Mouse (Mus musculus) liver, postnatal 0 days (tissue): Measurements from ENCODE around the gene Tex12. TPM values are rescaled to one million over a fixed set of nuclear protein-coding genes. Genes with fewer than 3 reads are reported as not detected.
A peak's percentile ranks its signal among the peaks of the same experiment; 100 is the strongest.

Experiments used
- ATAC-seq: fragments of 200-750 bp; cut with Nextera tagmentation; 2 replicates; pipeline ENCODE4 v1.8.0; 2017; ENCODE audit warnings: mild to moderate bottlenecking, moderate library complexity
- DNase-seq: peaks from one replicate; pipeline ENCODE4 v3.0.0-alpha.2; 2016
- H3K27ac ChIP-seq: fragments of 300-500 bp; sonication (generic); 2 replicates; pipeline ENCODE4 v1.5.1; 2014; ENCODE audit warnings: antibody characterized with exemption, moderate library complexity, mild to moderate bottlenecking, low read depth
- H3K27me3 ChIP-seq: fragments of 300-500 bp; sonication (generic); 2 replicates; pipeline ENCODE4 v1.6.1; 2014; ENCODE audit warnings: low read length, control low read depth, mixed read lengths; ENCODE audit not compliant: insufficient read depth
- H3K36me3 ChIP-seq: fragments of 300-500 bp; sonication (generic); replicated peaks from 2 replicates; pipeline ENCODE4 v1.6.1; 2014; ENCODE audit warnings: mild to moderate bottlenecking, control low read depth, low read length, moderate library complexity, mixed read lengths; ENCODE audit not compliant: insufficient read depth
- H3K4me1 ChIP-seq: fragments of 300-500 bp; sonication (generic); 2 replicates; pipeline ENCODE4 v1.6.1; 2014; ENCODE audit warnings: antibody characterized with exemption, mild to moderate bottlenecking, control low read depth; ENCODE audit not compliant: insufficient read depth
- H3K4me2 ChIP-seq: fragments of 300-500 bp; sonication (generic); 2 replicates; pipeline ENCODE4 v1.6.1; 2014; ENCODE audit warnings: low read depth, mild to moderate bottlenecking, low read length, moderate library complexity, mixed read lengths
- H3K4me3 ChIP-seq: fragments of 300-500 bp; sonication (generic); 2 replicates; pipeline ENCODE4 v1.5.1; 2014; ENCODE audit warnings: low read depth, low read length
- H3K9ac ChIP-seq: fragments of 300-500 bp; sonication (generic); replicated peaks from 2 replicates; pipeline ENCODE4 v1.6.1; 2014; ENCODE audit warnings: mild to moderate bottlenecking, moderate library complexity
- H3K9me3 ChIP-seq: fragments of 300-500 bp; sonication (generic); 2 replicates; pipeline ENCODE4 v1.6.1; 2016; ENCODE audit warnings: mild to moderate bottlenecking, control low read depth, low read length, mixed read lengths
- CTCF ChIP-seq: sonication (generic); IDR thresholded peaks from 2 replicates; pipeline ENCODE4 v1.5.1; 2016; ENCODE audit warnings: antibody characterized with exemption, low read depth
- EP300 ChIP-seq: IDR thresholded peaks from 2 replicates; pipeline ENCODE4 v1.6.1; 2016; ENCODE audit warnings: antibody characterized with exemption, low read depth, mild to moderate bottlenecking
- WGBS: fragments of 180-500 bp; shearing (Covaris S2); extraction: QIAGEN DNeasy Blood & Tissue Kit; methylation state at CpG from one replicate; pipeline ENCODE4 v1.1.7; 2014; ENCODE audit not compliant: insufficient replicate concordance; 5-methylcytosine and 5-hydroxymethylcytosine counted together
- polyA plus RNA-seq: library from polyadenylated mRNA; unstranded; fragments of >200 nt; fragmentation: Nextera tagmentation; extraction: Ambion mirVana; gene quantifications from 2 replicates; pipeline ENCODE4 v1.2.1, GENCODE M21; 2015

The Tex12 gene
- polyA plus RNA-seq, 1 experiment from 2014 or later: not detected

DNA sequence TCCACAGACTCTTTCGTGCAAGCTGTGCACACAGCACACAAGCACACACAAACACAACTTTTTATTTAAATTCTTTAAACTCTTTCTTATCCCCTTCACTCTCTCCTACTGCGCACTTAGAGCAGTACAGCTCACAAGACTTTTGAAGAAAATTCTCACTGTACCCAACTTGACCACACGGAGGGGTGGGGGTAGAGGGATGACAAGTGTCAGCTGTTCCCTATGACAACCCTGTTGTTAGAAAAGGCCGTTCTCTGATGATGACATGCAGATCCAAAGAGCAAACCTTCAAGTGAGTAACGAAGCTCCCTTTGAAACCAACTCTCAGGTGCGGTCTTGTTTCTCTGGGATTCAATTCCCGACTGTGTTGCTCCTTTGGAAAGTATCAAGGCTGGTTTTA is 33.3 kb downstream of the Tex12 start:
- Histone ChIP-seq H3K27ac (peak overlapping the region; percentile 76; the same call in 1 of the 2 replicates), H3K9me3 (no peaks in the 10 kb centered on the region), H3K4me2 (peak overlapping the region; percentile 90), H3K36me3 (peaks cover 11% of the 10 kb centered on the region; the same call in 1 of the 2 replicates), H3K4me1 (peaks cover 7% of the 10 kb centered on the region; the same call in 1 of the 2 replicates), H3K4me3 (peak overlapping the region; percentile 70), H3K9ac (peak overlapping the region; percentile 71), H3K27me3 (no peaks in the 10 kb centered on the region)
- TF ChIP-seq CTCF (no peak), EP300 (no peak)
- ATAC-seq: peak; percentile 20
- WGBS: 27% methylated on average over 7 of the region's 7 CpGs
- DNase-seq: no peak

DNA sequence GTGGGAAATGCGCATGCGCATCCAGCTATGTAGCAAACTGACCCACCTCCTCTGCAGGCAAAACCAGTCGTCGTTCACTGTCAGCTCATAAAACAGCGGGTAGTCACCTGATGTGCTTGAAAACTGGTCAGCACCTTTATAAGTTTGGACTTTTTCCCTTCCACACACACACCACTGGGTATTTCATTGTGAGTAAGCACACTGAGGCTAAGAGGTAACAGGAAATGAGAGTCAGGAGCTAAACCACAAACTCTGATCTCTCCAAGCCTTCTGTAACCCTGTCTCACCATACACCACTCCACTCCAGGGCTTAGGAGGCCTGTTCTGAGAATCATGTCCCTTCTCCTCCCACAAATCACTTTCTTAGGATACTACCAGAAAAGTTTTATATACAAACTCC is 35.5 kb downstream of the Tex12 start:
- ATAC-seq (no peak), DNase-seq (no peak)
- Histone ChIP-seq H3K36me3 (peaks cover 24% of the 10 kb centered on the region), H3K9me3 (no peaks in the 10 kb centered on the region), H3K27ac (peak overlapping the region; percentile 18; the same call in 1 of the 2 replicates), H3K4me1 (peaks cover 7% of the 10 kb centered on the region; the same call in 1 of the 2 replicates), H3K27me3 (no peaks in the 10 kb centered on the region), H3K4me3 (no peak overlapping the region), H3K9ac (no peak overlapping the region), H3K4me2 (no peak overlapping the region)
- 67% methylated on average over 5 of the region's 5 CpGs for WGBS
- TF ChIP-seq CTCF (no peak), EP300 (no peak)

DNA sequence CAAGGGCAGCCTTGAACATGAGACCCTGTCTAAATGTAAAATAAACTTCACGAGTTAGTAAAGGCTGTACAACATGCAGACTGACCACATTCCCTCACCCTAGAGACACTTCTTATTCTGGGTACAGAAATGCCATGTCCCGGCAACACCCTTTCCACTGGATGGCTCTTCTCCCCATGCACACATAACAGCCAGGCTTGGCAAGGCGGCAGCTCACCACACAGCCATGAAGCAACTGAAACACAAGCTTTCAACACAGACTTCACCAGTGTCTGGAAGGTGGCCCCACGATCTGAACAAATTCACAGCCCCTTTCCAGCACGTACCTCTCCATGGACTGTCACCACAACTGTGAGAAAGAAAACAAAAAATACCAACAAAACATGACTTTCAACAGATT is 36.2 kb downstream of the Tex12 start:
- Histone ChIP-seq H3K4me3 (no peak overlapping the region), H3K27ac (peak overlapping the region; percentile 18; the same call in 1 of the 2 replicates), H3K36me3 (peaks cover 24% of the 10 kb centered on the region), H3K4me2 (no peak overlapping the region), H3K9me3 (no peaks in the 10 kb centered on the region), H3K9ac (no peak overlapping the region), H3K27me3 (no peaks in the 10 kb centered on the region), H3K4me1 (peaks cover 7% of the 10 kb centered on the region; the same call in 1 of the 2 replicates)
- no peak for ATAC-seq
- no peak for DNase-seq
- 67% methylated on average over 5 of the region's 5 CpGs for WGBS
- TF ChIP-seq EP300 (no peak), CTCF (no peak)

DNA sequence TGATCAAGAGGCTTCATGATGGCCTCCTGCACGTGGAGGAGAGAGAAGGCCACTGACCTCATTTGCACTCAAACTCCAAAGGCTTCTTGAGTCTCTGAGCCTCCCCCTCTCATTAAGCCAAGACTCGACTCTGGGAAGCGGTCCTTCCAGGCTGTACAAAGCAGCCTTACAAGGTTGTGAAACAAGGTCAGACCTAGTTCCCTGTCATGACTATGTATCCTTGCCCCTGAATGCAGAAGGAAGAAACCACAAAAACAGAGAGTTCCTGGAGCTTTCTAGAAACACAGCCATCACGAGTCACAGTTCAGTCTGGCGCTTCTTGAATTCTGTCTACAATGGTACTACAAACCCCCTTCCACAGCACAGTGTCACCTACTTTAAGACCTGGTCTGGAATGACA is 38.6 kb downstream of the Tex12 start:
- H3K4me1 ChIP-seq: peaks cover 2% of the 10 kb centered on the region; the same call in 1 of the 2 replicates
- peaks cover 24% of the 10 kb centered on the region for H3K36me3 ChIP-seq
- TF ChIP-seq EP300: no peak
- TF ChIP-seq CTCF: no peak
- H3K9me3 ChIP-seq: no peaks in the 10 kb centered on the region
- no peak overlapping the region for H3K27ac ChIP-seq
- no peak overlapping the region for H3K4me2 ChIP-seq
- no peaks in the 10 kb centered on the region for H3K27me3 ChIP-seq
- DNase-seq: no peak
- WGBS: 65% methylated on average over 5 of the region's 5 CpGs
- no peak for ATAC-seq
- H3K9ac ChIP-seq: no peak overlapping the region
- no peak overlapping the region for H3K4me3 ChIP-seq

DNA sequence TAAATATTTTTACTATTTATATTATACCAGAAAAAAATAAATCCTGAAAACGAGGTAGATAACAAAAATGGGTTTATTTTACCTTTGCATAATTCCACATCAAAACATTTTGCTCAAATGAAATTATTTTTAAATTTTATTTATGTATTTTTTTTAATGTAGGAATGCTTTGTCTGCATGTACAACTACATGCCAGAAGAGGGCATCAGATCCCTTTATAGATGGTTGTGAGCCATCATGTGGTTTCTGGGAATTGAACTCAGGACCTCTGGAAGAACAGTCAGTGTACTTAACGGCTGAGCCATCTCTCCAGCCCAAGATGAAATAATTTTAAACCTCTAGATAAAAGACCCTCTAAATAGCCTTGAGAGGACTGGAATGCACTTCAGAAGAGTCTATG is 39.6 kb downstream of the Tex12 start:
- Histone ChIP-seq H3K27ac (no peak overlapping the region), H3K9ac (no peak overlapping the region), H3K36me3 (peaks cover 24% of the 10 kb centered on the region), H3K4me3 (no peak overlapping the region), H3K4me1 (no peaks in the 10 kb centered on the region), H3K4me2 (no peak overlapping the region), H3K27me3 (no peaks in the 10 kb centered on the region), H3K9me3 (no peaks in the 10 kb centered on the region)
- TF ChIP-seq CTCF (peak; percentile 44), EP300 (no peak)
- ATAC-seq (no peak), DNase-seq (no peak)
- WGBS: 35% methylated on average over 2 of the region's 2 CpGs

DNA sequence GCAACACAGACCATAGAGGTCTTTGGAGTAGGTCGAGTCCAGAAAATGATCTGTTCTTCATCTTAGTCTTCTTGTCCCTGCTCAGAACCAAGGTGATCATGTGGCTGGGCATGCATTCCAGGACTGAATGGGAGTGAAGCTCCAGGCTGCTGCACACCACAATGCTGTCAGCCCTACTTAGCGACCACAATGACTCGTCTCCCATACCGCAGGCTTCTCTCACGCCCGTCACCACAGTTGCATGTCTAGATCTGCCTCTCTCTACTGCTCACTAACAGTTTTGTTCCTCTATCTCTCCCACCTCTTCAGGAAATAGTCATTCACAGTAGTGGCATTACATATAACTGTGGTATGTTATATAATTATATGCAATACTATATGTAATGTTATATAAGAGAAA is 40.4 kb downstream of the Tex12 start:
- Histone ChIP-seq H3K27me3 (no peaks in the 10 kb centered on the region), H3K27ac (no peak overlapping the region), H3K36me3 (peaks cover 24% of the 10 kb centered on the region), H3K4me3 (no peak overlapping the region), H3K9ac (no peak overlapping the region), H3K4me1 (no peaks in the 10 kb centered on the region), H3K4me2 (no peak overlapping the region), H3K9me3 (no peaks in the 10 kb centered on the region)
- WGBS: 48% methylated on average over 6 of the region's 6 CpGs
- DNase-seq (no peak), ATAC-seq (0 out of 2 replicates have a peak, but pooled peaks have one; percentile 21)
- no peak for TF ChIP-seq CTCF
- no peak for TF ChIP-seq EP300
